Mouse (Mus musculus): ENCODE results near the gene Il9.

DNA sequence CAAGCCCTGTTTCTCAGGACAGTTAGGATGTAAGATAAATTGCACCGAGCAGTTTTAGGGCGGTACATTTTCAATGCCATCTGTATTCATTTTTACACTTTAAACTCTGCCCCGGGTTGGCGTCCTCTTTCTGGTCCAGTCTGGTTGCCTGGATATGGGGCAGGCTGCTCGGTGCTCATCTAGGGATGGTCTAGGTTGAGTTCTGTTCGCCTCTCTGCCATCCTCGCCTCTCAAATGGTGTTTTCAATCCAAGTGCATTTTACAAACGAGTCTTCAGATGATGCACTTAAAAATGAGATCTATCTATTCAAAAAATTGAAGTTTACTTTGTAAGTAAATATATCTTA lies 40.7 kb upstream of the Il9 start:
- TF ChIP-seq JUND (IDR thresholded peaks at IDR 0.05; ENCODE audit: low read depth, low read length): no peak
- no peak for TF ChIP-seq MAZ (IDR thresholded peaks at IDR 0.05; ENCODE audit: low read depth, low read length)

All from MEL (cell line).